Mouse (Mus musculus): ENCODE measurements around the gene Snx29.

DNA sequence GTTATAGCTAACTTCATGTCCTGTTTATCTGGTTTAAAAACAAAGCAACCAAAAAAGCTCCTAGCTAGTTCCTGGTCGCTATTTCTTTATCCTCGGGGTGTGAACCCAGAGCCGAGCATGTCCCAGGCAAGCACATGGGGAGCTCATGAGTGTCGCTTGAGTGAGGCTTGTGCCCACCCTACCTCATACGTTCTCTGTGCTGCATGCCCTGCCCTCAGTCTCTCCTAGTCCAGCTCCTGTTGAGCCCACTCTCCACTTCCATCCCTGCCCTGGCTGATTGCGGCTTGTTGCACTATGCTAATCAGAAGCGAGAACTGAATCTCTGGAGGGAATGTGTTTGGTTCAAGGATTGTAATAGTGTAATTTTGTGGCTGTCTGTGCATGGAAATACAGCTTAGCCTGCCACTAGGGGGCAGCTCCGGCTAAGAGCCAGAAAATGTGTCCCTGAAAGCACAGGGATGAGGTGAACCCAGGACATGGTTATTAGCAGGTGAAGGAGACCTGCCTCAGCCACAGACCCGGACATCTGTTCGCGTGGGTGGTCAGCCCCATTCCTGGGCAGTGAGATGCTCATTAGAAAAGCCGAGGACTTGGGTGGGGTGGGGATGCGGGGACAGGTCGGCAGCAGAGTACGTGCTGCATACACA is 145.9 kb downstream of the Snx29 start:
- peak; percentile 80 for TF ChIP-seq CTCF (conservative IDR thresholded peaks at IDR 0.05; ENCODE audit: low read length)
- TF ChIP-seq POU5F1 (IDR thresholded peaks at IDR 0.05; ENCODE audit: borderline replicate concordance, low read length) = no peak

Measured in E14TG2a.4 (cell line).